Mouse (Mus musculus): Measurements from ENCODE around the gene Capn13.
"Not testable (repeated sequence)": the region's sequence is repeated elsewhere in the genome, so short reads cannot be mapped to it uniquely, and the experiment has no call there.

The Capn13 gene

DNA sequence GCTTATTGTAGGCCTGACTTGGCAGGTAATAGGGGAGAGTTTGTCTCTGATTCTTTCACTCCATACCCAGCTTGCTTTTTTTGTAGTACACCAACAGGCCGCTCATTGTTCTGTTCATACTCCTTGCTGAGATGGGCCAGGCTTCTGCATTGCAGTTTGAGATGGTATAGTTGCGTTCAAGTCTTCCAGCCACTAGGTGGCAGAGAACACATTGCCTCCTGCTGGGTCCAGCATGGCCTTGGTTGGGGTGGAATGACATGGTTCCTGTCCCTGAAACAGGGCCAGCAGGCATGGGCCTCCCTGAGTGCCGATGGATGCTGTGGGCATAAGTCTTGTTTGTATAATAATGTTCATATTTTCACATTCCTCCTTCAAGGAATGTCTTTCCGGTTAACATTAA, 122.9 kb downstream of the Capn13 start:
- DNase-seq (ENCODE audit: inconsistent ontology term), result no peak

DNA sequence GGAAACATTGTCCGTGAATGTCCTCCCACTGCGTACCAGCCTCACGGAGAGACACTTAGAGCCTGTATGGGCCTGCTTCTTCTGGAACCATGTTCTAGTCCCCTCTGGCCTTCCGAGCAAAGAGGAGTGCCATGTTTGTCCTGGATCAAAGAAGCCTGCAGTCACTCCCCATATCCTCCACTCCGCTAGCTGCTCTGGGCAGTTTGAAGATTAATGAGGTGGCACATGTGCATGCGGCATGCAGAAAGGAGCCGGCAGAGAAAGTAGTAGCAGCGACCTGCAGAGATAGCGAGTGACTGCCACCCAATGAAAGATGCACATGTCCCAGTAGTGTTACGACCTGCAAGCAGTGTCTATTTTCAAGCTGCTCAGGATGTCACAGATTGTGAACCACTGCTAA, 125.6 kb downstream of the Capn13 start:
- DNase-seq (ENCODE audit: inconsistent ontology term), result no peak

DNA sequence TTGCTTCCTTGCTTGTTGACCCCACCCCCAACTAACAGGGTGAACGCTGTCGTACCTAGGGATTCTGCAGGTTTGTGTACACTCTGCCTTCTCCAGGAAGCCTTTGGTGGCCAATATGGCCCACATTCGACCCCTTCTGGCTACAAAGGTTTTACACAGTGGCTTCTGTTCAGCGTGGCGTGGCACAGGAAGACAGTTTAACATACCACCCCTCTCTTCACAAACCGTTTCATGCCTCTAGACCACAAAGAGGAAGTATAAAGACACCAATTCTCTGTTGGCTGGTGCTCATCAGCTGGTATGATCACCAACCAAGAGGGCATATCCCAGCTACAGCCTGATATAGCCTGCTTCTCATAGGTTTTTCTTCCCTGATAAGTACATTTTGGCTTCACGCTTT, 126.9 kb downstream of the Capn13 start:
- DNase-seq (ENCODE audit: inconsistent ontology term), result no peak

GRCm38 (mm10) chr17:73271797-73272600, 128.7 kb downstream of the Capn13 start:
- no peak for DNase-seq (ENCODE audit: inconsistent ontology term)

- DNase-seq (ENCODE audit: inconsistent ontology term), result no peak
Measured at GRCm38 (mm10) chr17:73270871-73271796, 129.5 kb downstream of the Capn13 start.

DNA sequence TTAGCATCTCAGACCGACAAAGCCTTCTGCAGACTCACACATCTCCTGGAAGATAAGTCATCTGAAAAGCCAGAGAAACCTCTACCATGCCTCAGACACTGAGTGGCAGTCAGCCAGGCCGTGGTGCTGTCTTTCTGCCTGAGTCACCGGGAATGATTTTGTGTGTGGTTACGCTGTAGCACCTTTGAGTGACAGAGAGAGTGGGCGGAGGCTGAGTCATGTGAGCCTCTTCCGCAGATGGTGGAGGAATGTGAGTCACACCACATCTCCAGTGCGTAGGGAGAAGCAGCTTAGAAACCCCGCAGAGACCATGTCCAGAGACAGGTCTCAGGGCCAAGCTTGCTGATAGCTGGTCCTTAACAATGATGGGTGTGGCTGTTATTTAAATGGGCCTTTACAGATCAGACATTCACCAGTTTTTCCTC, 137.6 kb downstream of the Capn13 start:
- peak; percentile 93 for DNase-seq (ENCODE audit: inconsistent ontology term)

GRCm38 (mm10) chr17:73262558-73262957, 138.1 kb downstream of the Capn13 start:
- DNase-seq (ENCODE audit: inconsistent ontology term), result no peak

GRCm38 (mm10) chr17:73259258-73259657, 141.4 kb downstream of the Capn13 start:
- not testable (repeated sequence) for DNase-seq (ENCODE audit: inconsistent ontology term)

- DNase-seq (ENCODE audit: inconsistent ontology term), result no peak
Measured at GRCm38 (mm10) chr17:73258620-73259019, 142.0 kb downstream of the Capn13 start.
